Mouse (Mus musculus): ENCODE measurements around the gene Flt1. TPM values are rescaled to one million over a fixed set of nuclear protein-coding genes. Genes with fewer than 3 reads are reported as not detected.

Gene Flt1
- polyA plus RNA-seq, 1 experiment from 2014 or later = 15.1 TPM

DNA sequence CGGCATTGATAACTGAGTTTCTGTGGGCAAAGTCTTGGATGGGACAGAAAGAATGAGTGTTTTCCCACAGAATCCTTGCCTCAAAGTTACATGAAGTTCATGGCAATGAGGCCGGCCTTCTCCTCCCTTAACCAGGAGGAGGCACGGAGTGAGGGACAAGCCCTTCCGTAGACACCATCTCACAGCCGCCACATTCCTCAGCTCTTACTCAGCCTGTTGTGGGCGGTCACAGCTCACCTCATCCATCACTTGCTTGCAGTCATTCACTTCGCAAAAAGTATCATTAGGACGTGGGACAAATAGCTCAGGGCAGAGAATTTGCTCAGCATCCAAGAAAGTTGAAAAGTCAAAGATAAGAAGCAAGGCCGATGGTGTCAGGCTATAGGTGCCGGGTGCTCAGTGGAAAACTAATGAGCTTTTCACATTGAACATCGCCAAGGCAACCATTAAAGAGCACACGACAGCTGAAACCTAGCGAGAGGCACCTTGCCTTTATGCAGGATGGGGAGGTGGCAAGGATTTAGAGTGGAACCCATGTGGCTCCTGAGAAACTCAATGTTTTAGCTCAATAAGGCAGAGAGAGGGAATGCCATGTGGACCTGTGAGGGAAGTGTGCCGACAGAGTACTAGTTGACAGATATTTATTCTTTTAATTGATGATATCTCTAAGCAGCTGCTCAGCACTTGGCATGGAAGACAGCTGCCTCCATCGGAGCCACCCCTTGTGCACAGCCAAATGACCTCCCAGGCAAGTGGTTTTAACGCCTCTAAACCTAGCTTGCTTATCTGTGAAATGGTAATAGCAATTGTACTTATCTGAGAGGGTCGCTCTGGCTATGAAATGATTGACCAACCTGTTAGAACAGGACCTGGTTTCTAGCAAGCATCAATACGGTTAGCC, 124.1 kb downstream of the Flt1 start:
- Histone ChIP-seq H3K27me3 (replicated peaks; ENCODE audit: control insufficient read depth, insufficient read depth, low read length) (no peaks in the 10 kb centered on the region), H3K4me2 (ENCODE audit: low read length) (no peak overlapping the region), H3K9me3 (ENCODE audit: control insufficient read depth, low read length) (no peaks in the 10 kb centered on the region), H3K4me3 (ENCODE audit: low read depth, low read length) (no peak overlapping the region), H3K27ac (ENCODE audit: low read depth) (no peak overlapping the region), H3K9ac (ENCODE audit: low read length) (no peak overlapping the region), H3K4me1 (replicated peaks; ENCODE audit: control insufficient read depth, insufficient read depth, low read length) (no peaks in the 10 kb centered on the region), H3K36me3 (ENCODE audit: control insufficient read depth, insufficient read depth, low read length) (no peaks in the 10 kb centered on the region)
- ATAC-seq (replicated peaks; ENCODE audit: low FRiP score, low TSS enrichment, low read depth) (no peak), DNase-seq (ENCODE audit: low spot score) (no peak)
- WGBS = 44% methylated on average over 18 of the region's 18 CpGs

GRCm38 (mm10) chr5:147597825-147598224, 128.0 kb downstream of the Flt1 start:
- Histone ChIP-seq H3K27me3 (replicated peaks; ENCODE audit: control insufficient read depth, insufficient read depth, low read length) (no peaks in the 10 kb centered on the region), H3K4me2 (ENCODE audit: low read length) (no peak overlapping the region), H3K36me3 (ENCODE audit: control insufficient read depth, insufficient read depth, low read length) (no peaks in the 10 kb centered on the region), H3K9ac (ENCODE audit: low read length) (no peak overlapping the region), H3K27ac (ENCODE audit: low read depth) (no peak overlapping the region), H3K4me3 (ENCODE audit: low read depth, low read length) (no peak overlapping the region), H3K9me3 (ENCODE audit: control insufficient read depth, low read length) (no peaks in the 10 kb centered on the region), H3K4me1 (replicated peaks; ENCODE audit: control insufficient read depth, insufficient read depth, low read length) (no peaks in the 10 kb centered on the region)
- WGBS = 75% methylated on average over 16 of the region's 16 CpGs
- ATAC-seq (replicated peaks; ENCODE audit: low FRiP score, low TSS enrichment, low read depth) = no peak
- DNase-seq (ENCODE audit: low spot score) = no peak

- WGBS = 60% methylated on average over 12 of the region's 12 CpGs
- Histone ChIP-seq H3K27me3 (replicated peaks; ENCODE audit: control insufficient read depth, insufficient read depth, low read length) (no peaks in the 10 kb centered on the region), H3K4me1 (replicated peaks; ENCODE audit: control insufficient read depth, insufficient read depth, low read length) (no peaks in the 10 kb centered on the region), H3K27ac (ENCODE audit: low read depth) (no peak overlapping the region; the same call in 1 of the 2 replicates), H3K9me3 (ENCODE audit: control insufficient read depth, low read length) (no peaks in the 10 kb centered on the region), H3K9ac (ENCODE audit: low read length) (no peak overlapping the region), H3K4me2 (ENCODE audit: low read length) (no peak overlapping the region), H3K36me3 (ENCODE audit: control insufficient read depth, insufficient read depth, low read length) (no peaks in the 10 kb centered on the region), H3K4me3 (ENCODE audit: low read depth, low read length) (no peak overlapping the region)
- DNase-seq (ENCODE audit: low spot score) (no peak), ATAC-seq (replicated peaks; ENCODE audit: low FRiP score, low TSS enrichment, low read depth) (0 out of 2 replicates have a peak, but pooled peaks have one; percentile 43)
These were observed 136.0 kb downstream of the Flt1 start for GRCm38 (mm10) chr5:147589814-147590213.

DNA sequence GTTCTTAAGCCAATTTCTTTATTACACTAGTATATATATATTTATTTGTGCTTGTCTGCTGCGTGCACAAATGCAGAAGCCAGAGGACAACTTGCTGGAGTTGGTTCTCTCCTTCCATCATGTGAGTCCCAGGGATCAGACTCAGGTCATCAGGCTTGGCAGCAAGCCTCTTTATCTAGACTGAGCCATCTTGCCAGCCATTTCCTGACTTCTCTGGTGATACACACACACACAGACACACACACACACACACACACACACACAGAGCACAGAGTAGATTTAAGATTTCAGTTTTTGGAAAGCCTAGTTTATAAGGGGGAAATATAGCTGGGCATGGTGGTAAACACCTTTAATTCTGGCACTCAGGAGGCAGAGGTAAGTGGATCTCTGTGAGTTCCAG, 140.7 kb downstream of the Flt1 start:
- H3K27me3 ChIP-seq (replicated peaks; ENCODE audit: control insufficient read depth, insufficient read depth, low read length) = no peaks in the 10 kb centered on the region
- ATAC-seq (replicated peaks; ENCODE audit: low FRiP score, low TSS enrichment, low read depth) (no peak), DNase-seq (ENCODE audit: low spot score) (no peak)
- H3K4me1 ChIP-seq (replicated peaks; ENCODE audit: control insufficient read depth, insufficient read depth, low read length) = no peaks in the 10 kb centered on the region
- WGBS = 76% methylated on average over 1 of the region's 1 CpGs
- H3K36me3 ChIP-seq (ENCODE audit: control insufficient read depth, insufficient read depth, low read length) = no peaks in the 10 kb centered on the region
- no peak overlapping the region for H3K4me3 ChIP-seq (ENCODE audit: low read depth, low read length)
- no peaks in the 10 kb centered on the region for H3K9me3 ChIP-seq (ENCODE audit: control insufficient read depth, low read length)
- H3K9ac ChIP-seq (ENCODE audit: low read length) = no peak overlapping the region
- H3K27ac ChIP-seq (ENCODE audit: low read depth) = no peak overlapping the region
- no peak overlapping the region for H3K4me2 ChIP-seq (ENCODE audit: low read length)

DNA sequence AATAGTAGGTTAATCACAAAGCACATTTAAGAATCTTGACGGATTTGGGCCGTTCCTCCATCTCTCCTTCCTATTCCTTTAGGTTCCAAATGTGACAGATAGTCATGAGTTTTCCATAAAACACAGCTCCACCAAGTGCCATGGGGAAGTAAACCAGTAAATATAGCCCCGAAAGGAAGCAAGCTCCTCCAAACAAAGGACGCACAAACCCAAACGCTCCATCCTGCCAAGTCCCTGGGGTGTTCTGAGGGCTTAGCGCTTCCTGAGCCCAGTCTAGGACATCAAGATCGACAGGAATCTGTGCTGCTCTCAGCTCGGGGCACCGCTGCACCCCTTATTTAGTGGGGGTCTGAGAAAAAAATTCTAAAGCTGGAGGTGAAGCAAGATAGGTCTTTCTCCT, 141.2 kb downstream of the Flt1 start:
- Histone ChIP-seq H3K27me3 (replicated peaks; ENCODE audit: control insufficient read depth, insufficient read depth, low read length) (no peaks in the 10 kb centered on the region), H3K36me3 (ENCODE audit: control insufficient read depth, insufficient read depth, low read length) (no peaks in the 10 kb centered on the region), H3K4me3 (ENCODE audit: low read depth, low read length) (no peak overlapping the region), H3K9me3 (ENCODE audit: control insufficient read depth, low read length) (no peaks in the 10 kb centered on the region), H3K9ac (ENCODE audit: low read length) (no peak overlapping the region), H3K4me1 (replicated peaks; ENCODE audit: control insufficient read depth, insufficient read depth, low read length) (no peaks in the 10 kb centered on the region), H3K27ac (ENCODE audit: low read depth) (0 out of 2 replicates have a peak overlapping the region, but pooled peaks have one; percentile 24), H3K4me2 (ENCODE audit: low read length) (no peak overlapping the region)
- DNase-seq (ENCODE audit: low spot score) (no peak), ATAC-seq (replicated peaks; ENCODE audit: low FRiP score, low TSS enrichment, low read depth) (no peak)
- 72% methylated on average over 9 of the region's 9 CpGs for WGBS

DNA sequence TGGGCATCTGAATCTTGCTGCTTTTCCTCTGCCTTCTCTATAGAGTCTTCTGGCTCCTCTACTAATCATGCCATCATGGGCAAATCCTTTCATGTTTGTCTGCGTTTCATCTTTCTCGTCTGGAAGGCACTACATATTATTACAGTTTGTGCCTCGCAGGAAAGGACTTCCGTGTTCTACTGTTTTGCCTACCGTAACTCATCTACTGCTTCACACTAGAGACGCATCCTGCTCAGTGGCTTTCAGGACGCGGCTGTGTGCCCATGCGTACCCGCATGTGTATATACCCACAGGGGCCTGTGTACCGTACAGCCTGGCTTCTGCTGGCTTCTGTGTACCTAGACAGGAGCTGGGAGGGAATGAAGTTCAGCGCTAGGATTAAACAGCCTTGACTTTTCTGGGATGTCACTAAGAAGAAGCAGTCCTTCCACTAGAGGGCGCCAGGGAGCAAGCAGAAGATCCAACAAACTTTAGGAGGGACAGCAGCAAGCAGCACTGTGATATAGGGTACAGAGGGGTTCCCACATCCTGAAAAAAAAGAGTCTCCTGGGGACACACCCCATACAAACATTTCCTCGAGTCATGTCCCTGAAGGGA, 142.0 kb downstream of the Flt1 start:
- Histone ChIP-seq H3K4me2 (ENCODE audit: low read length) (no peak overlapping the region), H3K4me1 (replicated peaks; ENCODE audit: control insufficient read depth, insufficient read depth, low read length) (no peaks in the 10 kb centered on the region), H3K9ac (ENCODE audit: low read length) (no peak overlapping the region), H3K4me3 (ENCODE audit: low read depth, low read length) (no peak overlapping the region), H3K36me3 (ENCODE audit: control insufficient read depth, insufficient read depth, low read length) (no peaks in the 10 kb centered on the region), H3K27me3 (replicated peaks; ENCODE audit: control insufficient read depth, insufficient read depth, low read length) (no peaks in the 10 kb centered on the region), H3K9me3 (ENCODE audit: control insufficient read depth, low read length) (no peaks in the 10 kb centered on the region), H3K27ac (ENCODE audit: low read depth) (no peak overlapping the region)
- 36% methylated on average over 14 of the region's 14 CpGs for WGBS
- peak; percentile 95 for DNase-seq (ENCODE audit: low spot score)
- ATAC-seq (replicated peaks; ENCODE audit: low FRiP score, low TSS enrichment, low read depth) = no peak

DNA sequence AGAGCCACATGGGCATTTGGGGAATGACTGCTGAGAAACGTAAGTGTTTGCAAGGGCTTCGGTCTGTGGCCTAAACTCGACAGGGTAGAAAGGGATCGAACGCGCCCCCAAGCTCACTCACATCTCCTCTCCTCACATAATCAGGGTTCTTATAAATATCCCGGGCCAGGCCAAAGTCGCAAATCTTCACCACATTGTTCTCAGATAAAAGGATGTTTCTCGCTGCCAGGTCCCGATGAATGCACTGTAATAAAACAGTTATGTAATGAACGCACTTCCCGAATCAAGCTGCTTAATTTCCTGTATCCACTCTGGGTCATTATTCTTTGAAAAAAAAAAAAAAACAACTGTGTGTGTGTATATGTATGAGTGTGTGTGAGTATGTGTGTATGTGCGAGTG, 145.6 kb downstream of the Flt1 start:
- Histone ChIP-seq H3K27ac (ENCODE audit: low read depth) (no peak overlapping the region), H3K4me2 (ENCODE audit: low read length) (no peak overlapping the region), H3K9ac (ENCODE audit: low read length) (no peak overlapping the region), H3K9me3 (ENCODE audit: control insufficient read depth, low read length) (no peaks in the 10 kb centered on the region), H3K36me3 (ENCODE audit: control insufficient read depth, insufficient read depth, low read length) (no peaks in the 10 kb centered on the region), H3K4me1 (replicated peaks; ENCODE audit: control insufficient read depth, insufficient read depth, low read length) (no peaks in the 10 kb centered on the region), H3K4me3 (ENCODE audit: low read depth, low read length) (no peak overlapping the region), H3K27me3 (replicated peaks; ENCODE audit: control insufficient read depth, insufficient read depth, low read length) (no peaks in the 10 kb centered on the region)
- DNase-seq (ENCODE audit: low spot score) (no peak), ATAC-seq (replicated peaks; ENCODE audit: low FRiP score, low TSS enrichment, low read depth) (no peak)
- WGBS = 84% methylated on average over 13 of the region's 13 CpGs

- Histone ChIP-seq H3K27me3 (replicated peaks; ENCODE audit: control insufficient read depth, insufficient read depth, low read length) (no peaks in the 10 kb centered on the region), H3K9me3 (ENCODE audit: control insufficient read depth, low read length) (no peaks in the 10 kb centered on the region), H3K4me1 (replicated peaks; ENCODE audit: control insufficient read depth, insufficient read depth, low read length) (no peaks in the 10 kb centered on the region), H3K27ac (ENCODE audit: low read depth) (no peak overlapping the region), H3K4me2 (ENCODE audit: low read length) (no peak overlapping the region), H3K36me3 (ENCODE audit: control insufficient read depth, insufficient read depth, low read length) (no peaks in the 10 kb centered on the region), H3K9ac (ENCODE audit: low read length) (no peak overlapping the region), H3K4me3 (ENCODE audit: low read depth, low read length) (no peak overlapping the region)
- DNase-seq (ENCODE audit: low spot score) (no peak), ATAC-seq (replicated peaks; ENCODE audit: low FRiP score, low TSS enrichment, low read depth) (no peak)
- 80% methylated on average over 8 of the region's 8 CpGs for WGBS
These were observed 146.1 kb downstream of the Flt1 start for GRCm38 (mm10) chr5:147579691-147580090.
